Mouse (Mus musculus) urinary bladder, postnatal 25 days (tissue): Measurements from ENCODE around the gene Smyd1.

Source experiments
- DNase-seq: peaks from one replicate; pipeline ENCODE4 v3.0.0; 2022; ENCODE audit warnings: low spot score

Gene Smyd1

DNA sequence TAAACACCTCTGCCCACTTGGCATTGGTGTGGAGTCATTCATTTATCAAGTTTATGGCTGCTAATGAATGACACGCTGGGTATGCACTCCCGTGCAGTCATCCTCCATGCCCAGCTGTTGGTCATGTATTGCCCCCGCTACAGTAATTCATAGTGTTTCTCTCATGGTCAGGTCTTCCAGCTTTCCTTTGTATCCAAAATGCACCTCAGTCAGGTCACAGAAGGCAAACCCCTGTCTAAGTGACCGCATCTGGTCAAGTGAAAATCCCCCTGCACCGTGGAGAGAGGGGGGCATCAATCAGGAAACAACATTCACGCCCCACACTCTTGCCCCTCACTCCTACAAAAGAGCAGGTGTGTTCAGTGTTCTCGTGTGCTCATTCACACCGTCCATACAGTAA, 117.9 kb downstream of the Smyd1 start:
- DNase-seq, result no peak

GRCm38 (mm10) chr6:71203674-71204073, 118.4 kb downstream of the Smyd1 start:
- DNase-seq, result no peak

- DNase-seq, result no peak
These were observed 120.1 kb downstream of the Smyd1 start for GRCm38 (mm10) chr6:71201925-71202324.

GRCm38 (mm10) chr6:71199612-71200011, 122.4 kb downstream of the Smyd1 start, which contains the start of gene Fabp1:
Fabp1 (plus strand) TSS chr6:71199827.
- no peak for DNase-seq

DNA sequence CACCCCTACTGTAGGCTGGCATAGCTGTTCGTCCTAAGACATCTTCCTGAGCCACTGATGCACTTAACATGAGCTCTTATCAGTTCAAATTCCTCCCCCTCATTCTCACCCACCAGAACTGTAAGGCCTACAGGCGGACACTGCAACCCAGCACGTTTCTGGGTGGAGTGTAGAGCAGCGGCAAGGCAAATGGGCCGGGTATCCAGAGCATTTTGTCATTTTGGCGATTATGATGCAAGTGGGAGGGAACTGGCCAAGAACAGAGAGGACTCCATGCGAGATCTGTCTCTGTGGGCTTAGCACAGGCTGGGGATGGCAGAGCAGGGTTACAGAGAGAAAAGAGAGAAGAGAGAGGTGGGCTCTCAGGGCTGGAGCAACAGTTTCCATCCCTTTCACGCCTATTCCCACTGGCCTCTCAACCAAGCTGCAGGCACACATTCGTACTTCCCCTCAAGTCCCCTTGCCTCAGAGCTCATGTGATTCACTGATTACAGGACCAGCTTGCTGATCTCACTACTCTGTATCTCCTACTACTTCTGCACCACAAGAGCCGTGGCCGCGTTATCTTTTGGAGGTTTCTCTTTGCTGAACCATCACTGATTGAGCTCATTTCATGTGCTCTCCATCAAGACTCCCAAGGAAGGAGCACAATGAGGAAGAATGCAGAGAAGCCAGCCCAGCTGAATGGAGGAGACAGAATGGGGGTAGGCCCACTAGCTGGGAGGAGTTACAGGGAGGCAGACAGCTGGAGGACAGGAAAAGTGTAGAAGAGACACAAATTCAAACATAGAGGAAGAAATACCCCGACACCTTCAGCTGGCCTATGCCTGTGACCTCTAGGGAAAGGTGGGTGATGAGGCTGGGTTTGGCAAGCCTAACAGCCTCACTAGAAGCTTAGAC, 124.1 kb downstream of the Smyd1 start:
- no peak for DNase-seq

DNA sequence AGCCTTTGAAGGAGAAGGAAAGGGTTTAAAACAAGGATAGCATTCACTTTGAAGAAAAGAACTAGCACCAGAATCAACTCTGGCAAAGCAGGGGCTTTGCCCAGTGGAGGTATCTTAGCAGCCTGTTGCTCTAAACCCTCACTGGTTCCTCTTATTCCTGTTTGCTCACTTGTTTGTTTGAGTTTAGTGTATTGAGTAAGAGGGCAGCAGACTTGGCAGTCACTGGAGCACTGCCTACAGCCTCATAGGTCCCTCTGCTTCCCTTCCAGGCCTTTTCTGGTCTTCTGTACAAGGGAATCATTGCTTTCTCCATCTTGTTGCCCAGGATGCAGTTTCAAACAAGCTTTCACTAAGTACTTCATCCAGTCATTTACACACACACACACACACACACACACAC, 125.9 kb downstream of the Smyd1 start:
- no peak for DNase-seq

GRCm38 (mm10) chr6:71193151-71193740, 128.8 kb downstream of the Smyd1 start:
- DNase-seq, result no peak

DNA sequence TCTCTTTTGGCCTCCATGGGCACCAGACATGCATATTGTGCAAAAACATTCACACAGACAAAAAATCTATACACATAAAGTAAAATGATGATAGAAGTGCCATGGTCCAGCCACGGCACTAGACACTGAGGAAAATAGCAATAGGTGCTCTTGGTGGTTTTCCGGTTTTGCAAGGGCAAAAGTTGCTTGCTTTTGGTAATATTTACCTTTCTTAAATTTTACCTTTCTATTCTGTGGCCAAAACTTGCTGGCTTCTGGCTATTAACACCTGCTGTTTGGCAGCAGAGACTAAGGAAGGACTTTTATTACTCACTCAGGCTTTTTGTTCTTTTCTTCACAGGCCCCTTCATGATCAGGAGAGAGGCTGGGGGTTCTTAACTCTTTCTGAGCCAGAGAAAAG, 131.5 kb downstream of the Smyd1 start:
- DNase-seq, result no peak

GRCm38 (mm10) chr6:71189578-71189977, 132.5 kb downstream of the Smyd1 start:
- no peak for DNase-seq

- no peak for DNase-seq
These were observed 137.0 kb downstream of the Smyd1 start for GRCm38 (mm10) chr6:71184941-71185604.

DNA sequence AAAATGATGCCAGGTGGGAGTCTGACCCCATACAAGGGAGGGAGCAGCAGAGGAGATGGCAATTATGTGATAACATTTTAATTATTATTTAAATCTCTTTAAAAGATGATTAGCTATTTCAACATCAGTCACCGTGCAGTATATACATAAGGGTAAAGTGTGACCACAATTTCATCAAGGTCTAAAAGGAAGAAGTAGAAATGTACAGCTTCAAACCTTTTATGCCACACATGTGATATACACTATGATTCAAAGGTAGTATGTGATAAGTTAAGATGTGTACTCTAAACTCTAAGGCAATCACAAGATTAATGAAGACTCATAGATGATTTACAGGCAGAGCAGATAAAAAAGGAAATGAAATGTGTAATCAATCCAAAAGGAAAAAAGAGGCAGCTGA, 141.4 kb downstream of the Smyd1 start:
- DNase-seq, result no peak

- DNase-seq, result no peak
These were observed 149.0 kb downstream of the Smyd1 start for GRCm38 (mm10) chr6:71172812-71173580.

- no peak for DNase-seq
These were observed 155.4 kb downstream of the Smyd1 start for GRCm38 (mm10) chr6:71166551-71167169.

GRCm38 (mm10) chr6:71164394-71164793, 157.6 kb downstream of the Smyd1 start:
- DNase-seq, result no peak
